Mouse (Mus musculus) kidney, postnatal 36 days (tissue): ENCODE measurements at regions not wholly inside any gene's neighbourhood (a gene's known extent, or its start where the extent isn't known, plus 50 kb on each side); places are given as distances from the start of the nearest gene placed in this dataset.

Source experiments
- DNase-seq, 2 experiments: peaks; one replicate each; pipeline ENCODE4 v3.0.0; 2021 to 2022; ENCODE audit warnings: mixed read lengths in 2 of 2

DNA sequence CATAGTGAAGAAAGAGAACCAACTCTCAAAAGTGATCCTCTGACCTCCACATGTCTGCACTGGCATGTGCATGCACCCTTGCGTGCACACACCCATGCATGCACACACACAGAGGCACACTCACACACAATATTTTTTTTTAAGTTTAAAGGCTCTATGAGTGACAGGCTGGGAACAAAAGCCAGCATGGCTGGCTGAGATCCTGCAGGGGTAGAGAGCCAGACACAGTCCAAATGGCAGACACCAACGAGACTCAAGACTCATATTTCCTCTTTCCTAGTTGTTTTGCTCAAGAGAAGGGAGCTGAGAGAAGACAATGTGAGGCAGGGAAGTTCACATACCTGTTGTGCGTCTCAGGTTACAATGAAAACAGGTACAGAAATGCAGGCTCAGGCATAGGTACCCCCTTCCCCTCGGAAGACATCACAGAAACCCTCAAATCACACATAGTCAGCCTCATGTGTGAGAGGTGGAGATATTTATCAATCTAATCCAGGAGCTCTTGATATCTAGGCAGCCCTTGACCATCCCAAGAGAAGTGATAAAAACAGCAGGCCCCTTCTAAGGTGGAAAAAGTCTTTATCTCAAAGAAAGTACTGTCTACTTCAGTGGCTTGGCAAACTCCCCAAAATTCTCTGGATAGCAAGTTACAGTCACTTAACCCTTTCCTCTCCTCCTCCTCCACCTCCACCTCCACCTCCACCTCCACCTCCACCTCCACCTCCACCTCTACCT is 101.4 kb upstream of the Cd180 start:
- no peak for DNase-seq

DNA sequence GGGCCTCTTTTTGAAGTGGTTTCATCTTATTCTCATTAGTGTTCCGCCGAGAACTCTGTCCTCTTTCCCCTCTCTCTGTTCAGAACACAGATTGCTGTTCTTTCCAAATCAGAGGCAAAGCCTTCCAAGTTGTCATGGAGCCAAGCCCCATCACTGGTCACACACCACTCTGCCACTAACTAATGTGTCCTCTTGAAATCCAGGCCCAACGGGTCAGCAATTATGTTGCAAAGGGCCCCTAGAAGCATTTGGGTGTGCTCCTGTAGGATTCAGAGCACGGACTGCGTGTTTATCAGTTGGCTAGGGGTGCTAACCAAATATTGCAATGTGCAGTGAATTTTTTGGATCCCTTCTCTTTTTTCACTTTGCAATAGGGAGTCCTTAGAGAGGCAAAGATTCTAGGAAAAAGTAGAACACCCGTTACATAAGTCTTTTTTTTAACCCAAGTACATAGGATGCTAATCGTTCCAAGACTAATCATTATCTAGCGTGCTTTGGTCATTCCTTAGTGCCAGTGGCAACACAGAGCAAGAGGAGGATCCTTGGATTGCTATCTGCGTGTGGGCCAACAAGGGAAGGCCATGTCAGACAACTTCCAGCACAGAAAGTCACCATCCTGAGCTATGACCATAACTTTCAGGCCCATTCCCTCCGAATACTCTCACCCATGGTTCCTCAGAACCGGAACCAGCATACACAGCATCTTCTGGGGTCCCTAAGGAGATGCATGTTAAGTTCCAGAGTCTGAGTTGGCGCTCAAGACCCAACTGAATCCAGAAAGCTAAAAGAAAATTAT is 99.8 kb upstream of the Cd180 start:
- peak; percentile 38 to 62 for DNase-seq

- DNase-seq = no peak
These were observed 99.2 kb upstream of the Cd180 start for GRCm38 (mm10) chr13:102594201-102594600.

DNA sequence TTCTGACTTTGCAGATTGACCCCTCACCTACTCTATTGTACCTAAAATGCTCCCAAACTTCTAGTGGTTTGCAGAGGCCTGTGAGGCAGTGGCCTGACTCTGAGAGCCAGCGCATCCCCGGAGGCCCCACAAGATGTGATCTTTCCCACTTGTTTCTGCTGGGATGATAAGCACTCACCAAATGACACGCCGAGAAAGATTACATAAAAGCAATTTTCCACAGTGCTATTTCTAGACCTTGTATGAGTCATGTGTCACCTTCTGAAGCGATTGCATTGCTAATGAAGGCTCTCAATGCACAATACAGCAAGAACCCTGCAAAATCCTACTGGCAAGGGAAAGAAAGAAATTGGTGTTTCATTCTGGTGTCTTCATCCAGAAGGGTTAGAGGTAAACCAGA is 97.8 kb upstream of the Cd180 start:
- no peak for DNase-seq

DNA sequence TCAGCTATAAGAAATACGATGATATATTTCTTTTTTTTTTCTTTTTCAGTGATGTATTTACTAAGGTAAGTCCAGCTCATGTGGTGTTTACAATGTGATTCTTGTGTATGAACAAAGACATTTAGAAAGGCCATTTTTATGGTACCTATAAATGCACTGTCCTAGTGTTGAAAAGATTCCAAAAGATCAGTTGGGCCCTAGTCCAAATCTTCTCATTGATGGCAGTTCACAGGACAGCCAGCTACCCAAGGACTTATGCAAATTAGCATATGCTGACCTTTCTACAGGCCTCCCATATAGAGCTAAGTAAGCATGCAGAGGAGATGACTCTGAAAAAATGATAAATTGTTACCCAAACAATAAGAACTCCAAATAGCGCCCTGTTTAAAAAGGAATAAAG is 97.3 kb upstream of the Cd180 start:
- no peak for DNase-seq

- no peak for DNase-seq
These were observed 95.2 kb upstream of the Cd180 start for GRCm38 (mm10) chr13:102598181-102598580.

GRCm38 (mm10) chr13:102599602-102600001 is 93.8 kb upstream of the Cd180 start:
- DNase-seq = no peak

GRCm38 (mm10) chr13:102600026-102600425 is 93.3 kb upstream of the Cd180 start:
- no peak for DNase-seq

GRCm38 (mm10) chr13:102624461-102624860 is 68.9 kb upstream of the Cd180 start:
- no peak for DNase-seq

GRCm38 (mm10) chr13:102625171-102625835 is 68.1 kb upstream of the Cd180 start:
- DNase-seq = peak; percentile 76 to 96

GRCm38 (mm10) chr13:102625836-102626340 is 67.5 kb upstream of the Cd180 start:
- no peak for DNase-seq

DNA sequence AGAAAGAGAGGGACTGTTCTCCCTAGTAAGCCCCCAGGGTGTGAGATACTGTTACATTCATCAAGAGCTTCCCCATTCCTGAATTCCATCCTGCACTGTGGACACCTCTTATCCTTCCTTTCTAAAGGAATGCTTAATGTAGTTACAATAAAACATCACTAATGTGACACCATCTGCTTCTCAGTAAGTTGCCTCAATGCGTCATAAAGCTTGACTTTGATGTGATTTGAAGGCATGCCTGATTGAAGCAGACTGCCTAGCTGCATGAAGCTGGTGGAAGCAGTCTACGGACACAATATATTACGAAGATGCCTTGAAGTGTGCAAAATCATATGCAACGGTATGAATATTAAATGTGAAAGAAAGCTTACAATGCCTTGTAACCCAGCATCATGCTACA is 65.6 kb upstream of the Cd180 start:
- DNase-seq = no peak

DNA sequence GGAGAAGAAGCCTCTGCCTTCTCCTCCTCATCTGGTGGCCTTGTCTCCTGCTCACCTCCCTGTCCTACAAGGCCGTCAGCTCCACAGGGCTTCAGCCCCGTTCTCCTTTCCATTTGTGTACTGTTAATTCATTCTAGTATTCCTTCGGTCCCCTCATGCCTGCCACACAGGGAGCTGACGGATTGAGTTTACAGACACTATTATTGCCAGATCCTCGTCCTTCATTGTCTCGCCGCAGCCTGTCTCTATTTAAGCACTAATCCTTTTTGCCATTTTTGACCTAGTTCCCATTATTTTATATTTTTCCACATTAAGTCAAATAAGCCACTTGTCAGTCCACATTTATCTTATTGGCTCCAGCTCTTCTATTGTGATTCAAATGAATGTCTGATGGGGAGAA is 64.2 kb upstream of the Cd180 start:
- DNase-seq = no peak

DNA sequence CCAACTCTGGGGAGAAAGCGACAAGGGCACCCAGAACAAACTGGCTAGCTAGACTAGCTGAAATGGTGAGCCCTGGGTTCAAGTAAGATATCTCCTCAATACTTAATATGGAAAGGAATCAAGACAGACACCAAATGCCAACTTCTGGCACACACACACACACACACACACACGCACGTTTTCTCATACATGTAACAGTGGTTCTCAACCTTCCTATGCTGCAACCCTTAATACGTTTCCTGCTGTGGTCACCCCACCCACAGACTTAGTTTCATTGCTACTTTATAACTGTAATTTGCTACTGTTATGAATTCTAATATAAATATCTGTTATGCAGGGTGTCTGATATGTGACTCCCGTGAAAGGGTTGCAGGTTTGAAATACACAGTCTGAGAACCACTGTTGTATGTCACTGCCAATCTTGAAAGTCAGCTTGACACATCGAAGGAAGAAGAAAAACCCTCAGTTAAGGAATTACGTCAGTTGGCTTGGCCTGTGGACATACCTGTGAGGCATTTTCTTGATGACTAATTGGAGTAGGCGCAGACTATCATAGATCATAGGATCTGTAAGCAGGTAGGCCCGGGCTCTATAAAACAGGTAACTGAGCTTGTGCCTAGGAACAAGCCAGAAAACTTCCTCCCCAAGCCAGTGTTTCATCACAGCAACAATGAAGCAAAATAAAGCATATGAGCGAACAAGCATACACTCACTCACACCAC is 59.0 kb upstream of the Cd180 start:
- DNase-seq = no peak

- DNase-seq = no peak
These were observed 57.3 kb upstream of the Cd180 start for GRCm38 (mm10) chr13:102636032-102636431.

GRCm38 (mm10) chr13:102637059-102637458 is 56.3 kb upstream of the Cd180 start:
- DNase-seq = no peak

DNA sequence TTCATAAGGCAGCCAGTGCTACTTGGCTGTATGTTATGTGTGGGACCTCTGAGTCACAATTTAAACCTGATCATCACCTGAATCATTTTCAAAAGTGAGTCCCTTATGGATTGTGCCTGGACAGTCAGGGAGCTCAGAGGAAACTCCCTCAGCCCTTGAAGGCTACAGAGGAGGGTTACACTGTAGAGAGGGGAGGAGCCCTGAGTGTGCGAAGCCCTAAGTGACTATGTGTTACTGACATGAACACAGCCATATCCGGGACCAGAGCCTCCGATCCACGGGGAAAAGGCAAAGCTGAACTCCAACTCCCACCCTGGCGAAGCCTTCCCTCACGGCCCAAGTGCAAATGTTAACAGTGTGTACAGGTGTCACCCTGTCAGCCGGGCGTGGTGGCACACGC is 53.7 kb upstream of the Cd180 start:
- DNase-seq = no peak

DNA sequence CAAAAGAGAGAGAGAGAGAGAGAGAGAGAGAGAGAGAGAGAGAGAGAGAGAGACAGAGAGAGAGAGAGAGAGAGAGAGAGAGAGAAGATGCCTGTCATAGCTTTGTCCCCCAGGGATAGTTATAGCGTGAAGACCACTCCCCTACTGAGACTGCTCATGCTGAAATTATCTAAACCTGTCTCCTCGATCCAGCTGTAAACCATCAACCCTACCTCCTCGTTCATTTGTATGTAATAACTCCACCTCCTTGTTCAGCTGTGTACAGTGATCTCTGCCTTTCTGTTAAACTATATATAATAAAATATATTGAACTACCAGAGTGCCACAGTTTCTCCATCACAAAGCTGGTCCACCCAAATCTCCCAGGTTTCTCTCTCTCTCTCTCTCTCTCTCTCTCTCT is 53.2 kb upstream of the Cd180 start:
- no peak for DNase-seq
